Mouse (Mus musculus) layer of hippocampus, adult 8-10 months (tissue): ENCODE measurements around the gene Zfp524. TPM values are rescaled to one million over a fixed set of nuclear protein-coding genes. Genes with fewer than 3 reads are reported as not detected.

Experiments
- DNase-seq, 2 experiments: peaks; one replicate each; pipeline ENCODE4 v3.0.0; 2022; ENCODE audit warnings: low spot score in 2 of 2
- total RNA-seq, 4 experiments: library from RNA; stranded (reverse); gene quantifications; 2 replicates each; pipeline ENCODE4 v1.2.4; 2022

Gene Zfp524
- total RNA-seq, 4 experiments from 2014 or later, result 6.0 to 8.0 (median 6.9) TPM

DNA sequence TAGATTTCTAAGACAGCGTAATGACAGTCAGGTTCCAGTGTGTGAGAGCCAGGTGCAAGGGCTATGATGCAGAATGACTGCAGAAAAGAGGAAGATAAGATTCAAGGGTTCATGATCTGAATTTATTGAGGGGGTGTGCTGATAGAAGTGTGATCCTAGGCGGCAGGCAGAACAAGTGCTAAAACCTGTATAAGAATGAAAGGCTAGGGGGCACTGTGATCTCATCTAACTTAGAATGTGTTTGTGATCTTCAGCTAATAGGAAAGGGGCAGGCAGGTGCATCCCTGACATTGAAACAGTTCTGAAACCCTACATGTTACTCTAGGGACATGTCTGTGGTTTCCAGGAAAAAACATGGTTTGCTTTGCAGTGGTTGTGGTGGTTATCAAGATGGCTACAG lies 31.9 kb downstream of the Zfp524 start:
- DNase-seq, result no peak

DNA sequence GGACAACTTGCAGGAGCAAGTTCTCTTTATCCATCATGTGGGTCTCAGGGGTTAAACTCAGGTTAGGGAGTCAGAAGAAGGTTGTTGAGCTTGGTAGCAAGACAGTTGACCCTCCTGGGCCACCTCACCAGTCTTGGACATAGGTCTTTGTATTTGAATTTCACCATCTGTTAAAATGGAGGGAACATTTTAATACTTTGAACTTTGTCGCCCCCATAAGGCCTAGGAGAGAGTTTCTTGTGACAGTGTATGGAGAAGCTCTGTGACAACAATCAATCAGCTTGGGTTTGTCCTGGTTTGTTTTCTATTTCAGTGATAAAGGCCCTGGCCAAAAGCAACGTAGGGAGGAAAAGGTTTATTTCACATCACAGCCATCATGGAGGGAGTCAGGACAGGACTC lies 33.1 kb downstream of the Zfp524 start:
- no peak for DNase-seq

DNA sequence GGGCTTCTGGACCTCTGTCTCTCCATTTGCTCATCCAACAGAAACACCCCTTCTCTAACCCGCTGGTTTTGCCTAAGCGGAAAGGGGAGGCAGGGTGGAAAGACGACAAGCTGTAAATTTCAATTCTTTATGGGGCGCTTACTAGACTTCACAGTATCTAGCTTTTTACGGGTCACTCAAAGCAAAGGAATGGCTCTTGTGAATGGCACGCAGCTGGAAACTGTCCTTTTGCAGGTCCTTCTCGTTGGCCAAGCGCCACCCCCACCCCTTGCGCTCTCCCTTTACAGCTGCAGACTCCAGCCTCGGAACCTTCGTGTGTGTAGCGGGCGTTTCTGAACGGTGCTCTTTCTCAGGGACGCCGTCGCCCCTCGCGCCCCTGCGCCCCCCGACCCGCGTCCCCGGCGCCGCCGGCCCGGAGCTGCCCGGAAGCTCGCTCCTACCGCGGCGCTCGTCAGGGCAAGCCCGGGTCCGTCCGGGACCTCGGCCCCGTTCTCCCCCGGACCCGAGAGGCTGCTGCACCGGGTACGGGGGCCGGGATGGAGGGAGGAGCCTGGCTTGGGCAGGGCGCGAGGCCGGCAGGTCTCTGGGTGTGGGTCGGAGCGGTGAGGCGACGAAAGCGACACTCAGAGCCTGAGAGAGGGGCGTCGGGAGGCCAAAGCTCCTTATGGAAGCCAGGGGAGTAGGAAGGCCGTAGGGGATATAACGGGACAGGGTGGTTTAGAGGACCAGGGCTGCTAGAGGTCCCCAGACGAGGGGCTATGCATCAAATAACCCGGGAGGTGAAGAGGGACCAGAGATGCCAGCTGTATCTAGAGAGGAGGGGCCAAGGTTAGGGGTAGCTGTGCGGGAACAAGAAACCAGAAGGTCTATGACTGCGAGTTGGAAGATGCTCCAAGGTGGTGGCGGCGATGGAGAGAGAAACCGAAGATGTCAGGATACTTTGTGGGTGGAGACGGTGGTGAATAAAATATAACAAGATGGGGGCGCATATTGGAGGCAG lies 37.3 kb downstream of the Zfp524 start, which contains the start of gene Zfp580:
Gene Zfp580 (plus strand): TSS at position 346 of the 1,000 bp plus-strand sequence.
- DNase-seq, result peak in 1 of 2 experiments; percentile 73

DNA sequence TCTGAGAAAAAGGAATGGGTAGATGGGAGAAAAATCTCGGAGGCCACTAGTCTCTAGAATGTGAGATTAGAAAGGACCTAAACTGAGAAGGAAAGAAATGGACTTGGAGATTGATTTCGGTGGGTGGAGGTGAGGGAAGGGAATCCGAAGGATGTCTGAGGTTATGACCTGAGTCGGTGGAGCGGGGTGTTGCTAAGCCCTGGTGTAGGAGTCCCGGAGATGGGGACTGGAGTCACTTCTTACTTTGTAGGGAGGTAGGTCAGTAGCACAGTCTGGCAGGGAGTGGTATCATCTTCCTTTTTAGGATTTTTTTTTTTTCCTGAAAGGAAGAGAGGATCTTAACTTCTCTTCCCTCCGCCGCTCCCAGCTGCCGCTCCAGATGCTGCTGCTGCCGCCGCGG lies 38.2 kb downstream of the Zfp524 start:
- DNase-seq, result no peak

DNA sequence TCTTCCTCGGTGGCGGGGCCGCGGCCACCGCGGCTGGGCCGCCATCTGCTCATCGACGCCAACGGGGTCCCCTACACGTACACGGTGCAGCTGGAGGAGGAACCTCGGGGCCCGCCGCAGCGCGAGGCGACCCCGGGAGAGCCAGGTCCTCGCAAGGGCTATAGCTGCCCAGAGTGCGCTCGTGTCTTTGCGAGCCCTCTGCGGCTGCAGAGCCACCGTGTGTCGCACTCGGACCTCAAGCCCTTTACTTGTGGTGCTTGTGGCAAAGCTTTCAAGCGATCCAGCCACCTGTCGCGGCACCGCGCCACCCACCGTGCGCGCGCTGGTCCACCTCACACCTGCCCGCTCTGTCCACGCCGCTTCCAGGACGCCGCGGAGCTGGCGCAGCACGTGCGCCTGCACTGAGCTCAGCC lies 38.7 kb downstream of the Zfp524 start:
- no peak for DNase-seq

DNA sequence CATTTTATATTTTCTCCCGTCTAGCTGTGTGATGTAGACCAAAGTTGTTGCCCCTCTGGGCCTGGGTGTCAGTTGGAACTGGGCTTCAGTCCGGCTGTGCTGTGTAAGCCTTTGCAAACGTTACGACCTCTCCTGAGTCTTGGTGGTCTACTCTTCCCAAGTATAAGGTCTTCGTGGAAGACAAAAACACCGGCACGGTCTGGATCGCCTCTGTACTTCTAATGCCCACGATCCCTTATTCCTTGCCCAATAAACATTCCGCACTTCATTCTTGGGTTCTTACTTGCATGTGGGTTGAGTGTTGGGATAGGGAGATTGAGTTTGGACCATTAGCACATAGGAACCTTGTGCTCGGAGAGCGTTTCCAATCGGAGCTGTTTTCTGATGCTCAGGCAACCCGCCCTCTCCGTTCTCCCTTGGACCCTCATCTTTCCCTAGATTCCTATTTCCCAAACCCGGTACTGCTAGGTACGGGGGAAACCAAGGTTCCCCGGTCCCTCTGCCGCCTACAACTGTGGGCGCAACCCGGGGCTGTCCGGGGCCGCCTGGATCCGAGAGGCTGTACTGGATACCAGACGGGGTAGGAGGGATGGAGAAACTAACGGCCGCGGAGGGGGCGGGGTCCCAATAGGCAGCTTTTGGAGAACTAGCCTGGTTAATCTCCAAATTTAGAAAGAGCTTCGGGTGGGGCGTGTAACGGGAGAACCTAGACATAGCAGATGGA lies 39.4 kb downstream of the Zfp524 start:
- DNase-seq, result peak in 1 of 2 experiments; percentile 55

DNA sequence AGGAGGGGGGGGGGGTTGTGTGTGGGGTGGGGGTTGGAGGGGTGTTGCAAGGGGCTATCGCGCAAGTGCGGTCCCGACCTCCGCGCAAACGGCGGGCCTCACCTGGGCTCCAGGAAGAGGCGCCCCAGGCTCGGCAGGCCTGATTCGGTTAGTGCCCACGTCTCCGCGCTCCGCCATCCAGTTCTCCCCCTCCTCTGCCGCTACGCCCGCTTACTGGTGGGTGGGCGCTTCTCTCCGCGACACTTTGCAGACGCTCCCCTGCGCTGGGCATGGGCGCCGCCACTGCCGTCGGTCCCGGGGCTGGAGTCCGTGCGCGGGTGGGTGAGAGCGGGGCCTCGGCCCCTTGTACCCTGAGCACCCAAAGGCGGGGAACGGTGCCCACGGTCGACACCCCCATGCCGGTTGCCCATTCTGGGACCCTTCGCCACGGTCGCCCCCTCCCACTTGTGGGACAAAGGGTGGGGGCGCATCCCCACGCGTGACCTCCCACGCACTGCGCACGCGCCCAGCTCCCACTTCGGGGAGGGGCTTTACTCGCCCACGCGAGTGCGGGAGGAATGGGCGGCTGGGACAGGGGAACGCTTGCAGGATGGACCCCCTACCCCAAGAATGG lies 42.5 kb downstream of the Zfp524 start:
- peak in 1 of 2 experiments; percentile 49 for DNase-seq

DNA sequence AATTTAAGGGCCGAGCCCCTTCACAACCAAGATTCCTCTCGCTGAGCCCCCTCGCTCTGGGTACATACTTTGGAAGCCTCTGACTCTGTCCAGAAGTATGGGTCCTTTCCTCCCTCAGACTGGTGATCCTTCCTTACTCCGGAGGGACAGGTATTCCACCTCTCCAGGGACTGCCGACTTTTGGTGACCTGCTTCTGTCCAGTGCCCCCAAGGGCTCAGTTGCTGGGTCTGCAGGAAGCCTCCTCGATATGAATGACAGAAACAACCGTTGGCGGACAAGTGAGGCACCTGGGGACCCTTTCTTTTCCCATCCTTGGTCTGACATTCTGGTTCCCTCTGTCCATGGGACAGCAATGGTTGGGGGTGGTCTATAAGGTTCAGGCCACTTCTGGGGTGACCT lies 43.2 kb downstream of the Zfp524 start:
- no peak for DNase-seq

DNA sequence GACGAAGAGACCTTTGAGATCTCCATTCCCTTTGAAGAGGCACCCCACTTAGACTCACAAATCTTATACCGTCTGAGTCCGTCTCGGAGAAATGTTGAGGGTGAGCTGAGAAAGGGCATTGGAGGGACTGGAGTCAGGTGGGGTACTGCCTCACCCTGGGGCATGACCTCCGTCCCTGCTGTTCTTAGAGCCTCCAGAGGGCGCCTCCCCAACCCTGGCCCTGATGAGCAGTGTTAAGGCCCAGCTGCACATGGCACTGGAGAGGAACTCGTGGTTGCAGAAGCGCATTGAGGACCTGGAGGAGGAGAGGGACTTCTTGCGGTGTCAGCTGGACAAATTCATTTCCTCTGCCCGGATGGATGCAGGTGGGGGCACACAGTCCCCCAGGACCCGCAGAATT lies 43.6 kb downstream of the Zfp524 start:
- DNase-seq, result no peak

DNA sequence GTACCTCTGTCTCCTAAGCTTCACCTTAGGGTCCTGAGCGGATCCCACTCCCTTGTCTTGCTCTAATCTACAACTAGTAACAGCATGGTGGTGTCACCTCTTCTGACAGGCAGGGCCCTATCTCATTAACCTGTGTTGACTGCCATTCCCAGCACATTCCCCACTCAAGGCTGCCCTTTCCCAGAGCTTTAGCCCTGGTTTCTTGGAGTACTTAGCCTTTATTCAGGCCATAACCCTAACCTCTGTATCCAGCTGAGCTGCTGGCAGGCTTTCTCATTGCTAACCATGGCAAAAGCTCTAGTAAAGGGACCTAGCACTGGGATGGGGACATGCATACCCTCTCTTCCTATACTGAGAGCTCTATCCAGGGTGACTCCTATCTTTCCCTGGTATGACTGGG lies 44.4 kb downstream of the Zfp524 start:
- DNase-seq, result no peak

DNA sequence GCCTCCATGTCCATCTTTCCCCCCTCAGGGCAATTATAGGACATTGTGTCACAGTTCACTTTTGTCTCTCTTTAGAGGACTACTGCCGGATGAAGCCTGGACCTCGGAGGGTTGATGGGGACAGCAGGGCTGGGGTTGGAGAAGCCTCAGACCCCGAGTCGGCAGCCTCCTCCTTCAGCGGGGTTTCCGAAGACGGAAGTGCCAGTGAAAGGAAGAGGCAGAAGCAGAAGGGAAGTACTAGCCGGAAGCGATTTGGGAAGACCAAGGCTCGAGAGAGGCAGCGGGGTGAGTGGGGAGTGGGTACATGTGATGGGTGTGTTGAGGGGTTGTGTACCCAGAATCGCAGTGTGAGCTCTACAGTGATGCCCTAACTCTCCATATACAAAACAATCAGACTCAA lies 45.2 kb downstream of the Zfp524 start:
- DNase-seq, result no peak

DNA sequence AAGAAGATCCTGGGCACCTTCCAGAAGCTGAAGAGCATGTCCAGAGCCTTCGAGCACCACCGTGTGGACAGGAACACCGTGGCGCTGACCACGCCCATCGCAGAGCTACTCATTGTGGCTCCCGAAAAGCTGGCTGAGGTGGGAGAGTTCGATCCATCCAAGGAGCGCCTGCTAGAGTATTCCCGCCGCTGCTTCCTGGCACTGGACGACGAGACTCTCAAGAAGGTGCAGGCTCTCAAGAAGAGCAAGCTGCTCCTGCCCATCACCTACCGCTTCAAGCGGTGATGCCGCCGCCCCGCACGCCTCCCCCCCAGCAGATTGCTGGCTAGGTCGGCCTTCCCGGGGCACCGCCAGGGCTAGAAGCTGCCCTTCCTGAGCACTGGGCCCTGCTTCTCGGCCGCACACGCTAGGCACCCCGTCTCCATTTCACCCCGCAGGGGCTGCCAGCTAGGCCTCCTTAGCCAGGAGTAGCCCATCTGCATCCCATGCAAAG lies 46.1 kb downstream of the Zfp524 start:
- peak in 1 of 2 experiments; percentile 76 for DNase-seq

DNA sequence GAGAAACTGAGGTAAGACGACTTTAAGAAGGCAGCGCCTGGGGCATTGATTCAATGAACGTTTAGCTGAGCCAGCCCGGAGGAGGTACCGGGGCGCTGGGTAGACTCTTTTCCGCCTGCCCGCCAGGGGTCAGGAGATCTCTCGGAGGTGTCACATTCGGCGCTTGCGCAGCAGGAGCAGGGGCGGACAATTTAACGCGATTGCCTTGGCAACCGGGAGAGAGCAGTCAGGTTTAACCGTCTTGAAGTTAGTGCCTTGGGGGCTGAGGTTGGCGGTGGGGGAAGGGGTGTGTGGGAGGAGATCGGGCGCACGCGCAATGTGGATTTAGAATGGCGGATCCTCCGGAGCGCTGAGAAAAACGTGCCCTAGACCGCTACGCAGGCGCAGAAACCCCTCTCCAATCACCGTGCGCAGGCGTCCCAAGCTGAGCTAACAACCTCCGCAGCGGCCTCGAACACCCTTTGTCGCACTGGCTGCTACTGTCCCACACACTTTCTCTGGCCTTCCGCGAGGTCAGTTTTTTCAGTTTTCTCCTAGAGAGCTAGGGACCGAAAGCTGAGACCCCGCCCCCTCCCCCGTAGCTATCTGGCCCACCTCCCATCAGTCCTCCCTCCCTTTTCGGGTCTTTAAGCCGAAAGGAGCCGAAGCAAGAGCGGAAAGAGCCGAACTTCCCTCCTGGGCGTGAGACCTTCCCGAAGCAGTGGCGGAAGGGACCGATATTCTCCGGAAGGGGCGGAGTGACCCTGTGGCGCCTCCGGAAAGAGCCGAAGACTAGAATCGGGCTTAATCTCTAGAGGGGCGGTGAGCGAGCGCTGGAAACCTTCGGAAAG lies 46.9 kb downstream of the Zfp524 start:
- peak; percentile 98 to 99 for DNase-seq

DNA sequence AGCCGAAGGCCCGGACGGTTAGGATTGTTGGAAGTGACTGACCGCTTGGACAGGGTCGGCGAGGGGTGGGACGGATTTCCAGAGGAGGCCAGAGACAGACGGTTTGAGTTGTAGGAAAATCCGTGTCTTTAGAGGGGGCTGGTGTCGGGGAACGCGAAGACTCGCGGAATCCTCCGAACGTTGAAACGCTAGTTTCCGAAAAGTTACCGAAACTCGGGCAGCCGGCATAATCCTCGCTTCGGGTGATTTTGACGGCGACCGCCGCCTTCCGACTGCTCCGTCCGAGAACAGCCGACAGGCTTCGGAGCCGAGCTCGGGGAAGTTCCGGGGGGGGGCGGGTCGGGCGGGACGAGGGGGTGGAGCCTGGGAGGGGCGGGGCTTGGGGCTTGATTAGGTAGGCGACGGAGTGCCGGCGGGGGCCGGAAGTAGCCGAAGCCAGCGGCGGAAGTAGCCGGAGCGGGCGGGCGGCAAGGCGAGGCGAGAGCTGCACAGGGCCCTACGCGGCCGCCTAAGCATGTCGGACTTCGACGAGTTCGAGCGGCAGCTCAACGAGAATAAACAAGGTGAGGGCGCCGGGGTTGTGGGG lies 47.7 kb downstream of the Zfp524 start, which contains the start of gene U2af2:
Gene U2af2 (plus strand): TSS at position 370 of the 586 bp plus-strand sequence.
- peak; percentile 88 to 91 for DNase-seq

DNA sequence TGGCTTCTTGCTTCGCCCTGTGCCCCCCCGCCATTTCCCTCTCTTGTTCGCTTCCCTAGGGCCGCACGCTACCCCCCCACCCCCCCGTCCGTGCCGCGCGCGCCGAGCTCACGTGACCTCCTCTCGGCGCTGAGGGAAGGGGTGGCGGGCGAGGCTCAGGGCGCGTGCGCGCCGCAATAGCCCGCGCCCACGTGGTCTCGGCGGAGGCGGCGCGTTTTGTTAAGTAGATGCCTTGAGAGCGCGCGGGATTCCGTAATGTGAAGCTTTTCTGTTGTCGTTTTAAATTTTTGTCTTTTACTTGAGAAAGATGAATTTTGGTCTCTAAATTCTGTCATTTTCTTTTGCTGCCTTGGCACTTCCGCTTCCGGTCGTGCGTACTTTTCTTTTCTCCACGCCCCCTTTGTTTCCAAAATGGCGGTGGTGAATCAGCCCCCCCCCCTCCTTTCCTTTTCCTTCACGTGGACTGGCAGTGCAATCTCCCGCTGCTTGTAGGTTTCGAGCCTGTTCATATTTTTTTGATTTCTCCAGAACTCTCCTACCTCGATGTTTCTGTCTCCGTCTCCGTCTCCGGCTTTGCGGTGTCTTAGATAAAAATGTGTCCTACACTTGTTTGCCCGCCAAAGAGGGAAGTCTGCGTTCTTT lies 48.3 kb downstream of the Zfp524 start:
- peak in 1 of 2 experiments; percentile 55 for DNase-seq

DNA sequence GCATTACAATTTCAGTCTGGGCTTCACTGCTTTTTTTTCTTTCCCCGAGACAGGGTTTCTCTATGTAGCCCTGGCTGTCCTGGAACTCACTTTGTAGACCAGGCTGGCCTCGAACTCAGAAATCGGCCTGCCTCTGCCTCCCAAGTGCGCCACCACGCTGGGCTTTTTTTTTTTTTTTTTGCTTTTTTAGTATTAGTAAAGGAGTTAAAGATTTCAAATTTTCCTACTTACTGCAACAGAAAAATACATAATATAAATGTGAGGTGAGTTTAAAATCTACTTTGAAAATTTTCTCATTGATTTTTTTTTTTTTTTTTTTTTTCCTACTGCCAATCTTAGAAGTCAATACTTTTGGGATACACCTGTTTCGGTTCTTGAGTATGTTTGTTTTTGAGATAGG lies 50.7 kb downstream of the Zfp524 start:
- no peak for DNase-seq
